Mouse (Mus musculus): ENCODE measurements around the gene Rps26. TPM values are rescaled to one million over a fixed set of nuclear protein-coding genes. Genes with fewer than 3 reads are reported as not detected.
A peak's percentile ranks its signal among the peaks of the same experiment; 100 is the strongest.

Gene Rps26
- polyA plus RNA-seq, 1 experiment from 2014 or later: 949 TPM

- H3K27ac ChIP-seq: no peak overlapping the region
- H3K4me3 ChIP-seq: no peak overlapping the region
- peaks cover 28% of the 10 kb centered on the region for H3K27me3 ChIP-seq
- peaks cover 7% of the 10 kb centered on the region; the same call in 1 of the 2 replicates for H3K4me1 ChIP-seq
- H3K9ac ChIP-seq: no peak overlapping the region
- H3K9me3 ChIP-seq: no peaks in the 10 kb centered on the region
- H3K36me3 ChIP-seq: no peaks in the 10 kb centered on the region
- no peak overlapping the region for H3K4me2 ChIP-seq
- ATAC-seq (ENCODE audit: insufficient number of reproducible peaks, insufficient read depth, low FRiP score, low TSS enrichment, low read depth): no peak
- 86% methylated on average over 5 of the region's 5 CpGs for WGBS
Observed at GRCm38 (mm10) chr10:128592797-128593196, 33.8 kb downstream of the Rps26 start.

GRCm38 (mm10) chr10:128591436-128591835, 35.1 kb downstream of the Rps26 start:
- 87% methylated on average over 6 of the region's 6 CpGs for WGBS
- no peak for ATAC-seq (ENCODE audit: insufficient number of reproducible peaks, insufficient read depth, low FRiP score, low TSS enrichment, low read depth)
- peaks cover 15% of the 10 kb centered on the region for H3K4me1 ChIP-seq
- H3K27me3 ChIP-seq: peaks cover 41% of the 10 kb centered on the region
- no peaks in the 10 kb centered on the region for H3K36me3 ChIP-seq
- no peak overlapping the region for H3K4me3 ChIP-seq
- H3K4me2 ChIP-seq: no peak overlapping the region
- H3K27ac ChIP-seq: no peak overlapping the region
- H3K9me3 ChIP-seq: no peaks in the 10 kb centered on the region
- H3K9ac ChIP-seq: no peak overlapping the region

- H3K9ac ChIP-seq: peak overlapping the region; percentile 71
- ATAC-seq (ENCODE audit: insufficient number of reproducible peaks, insufficient read depth, low FRiP score, low TSS enrichment, low read depth): peak; percentile 21; the same call in 1 of the 2 replicates
- H3K9me3 ChIP-seq: no peaks in the 10 kb centered on the region
- peaks cover 45% of the 10 kb centered on the region for H3K27me3 ChIP-seq
- H3K27ac ChIP-seq: peak overlapping the region; percentile 91
- peak overlapping the region; percentile 64 for H3K4me3 ChIP-seq
- no peaks in the 10 kb centered on the region for H3K36me3 ChIP-seq
- 0% methylated on average over 43 of the region's 43 CpGs for WGBS
- peak overlapping the region; percentile 99 for H3K4me2 ChIP-seq
- H3K4me1 ChIP-seq: peaks cover 16% of the 10 kb centered on the region
Observed at GRCm38 (mm10) chr10:128590193-128590690, 36.3 kb downstream of the Rps26 start.

DNA sequence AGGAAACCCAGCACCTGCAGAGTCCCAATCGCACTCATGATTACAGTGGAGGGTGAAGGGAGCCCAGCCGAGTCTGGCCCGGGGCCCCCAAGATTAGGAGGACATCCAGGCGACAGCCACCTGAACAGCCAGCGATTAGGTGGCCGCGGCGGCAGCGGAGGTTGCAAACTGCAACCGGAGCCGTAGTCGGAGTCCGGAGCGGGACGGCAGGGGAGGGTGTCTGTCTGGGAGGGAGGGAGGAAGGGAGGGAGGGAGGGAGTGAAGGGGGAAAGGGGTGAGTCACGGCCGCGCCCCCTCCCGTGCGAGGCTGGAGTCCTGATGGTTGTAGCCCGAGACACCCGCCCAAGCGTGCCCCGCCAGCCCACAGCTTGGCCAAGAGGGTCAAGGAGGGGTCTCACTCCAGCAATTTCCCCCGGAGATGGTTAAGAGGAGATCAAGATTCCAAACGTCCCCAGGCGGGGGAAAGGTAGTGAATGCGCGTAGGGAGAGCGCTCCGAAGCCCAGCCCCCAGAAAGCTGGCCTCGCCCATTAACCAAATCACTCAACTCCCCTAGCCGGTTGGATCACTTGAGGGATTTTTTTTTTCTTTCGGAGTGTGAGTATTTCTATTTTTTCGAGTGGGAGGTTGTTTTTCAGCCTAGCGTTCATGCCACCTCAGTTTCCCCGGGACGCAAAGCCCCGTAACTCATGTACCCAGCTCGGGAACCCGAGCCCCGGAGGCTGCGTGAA, 36.9 kb downstream of the Rps26 start, which contains the start of gene Erbb3:
Gene Erbb3, minus strand, starts transcription at position 189 of the 729 bp plus-strand sequence.
- H3K4me1 ChIP-seq: peaks cover 16% of the 10 kb centered on the region
- peak; percentile 27 for ATAC-seq (ENCODE audit: insufficient number of reproducible peaks, insufficient read depth, low FRiP score, low TSS enrichment, low read depth)
- under 1% methylated on average over 43 of the region's 43 CpGs for WGBS
- H3K4me3 ChIP-seq: peak within 1 kb of the TSS; percentile 64
- H3K9ac ChIP-seq: peak within 1 kb of the TSS; percentile 71
- H3K36me3 ChIP-seq: no peaks in the 10 kb centered on the region
- no peaks in the 10 kb centered on the region for H3K9me3 ChIP-seq
- peak within 1 kb of the TSS; percentile 99 for H3K4me2 ChIP-seq
- H3K27ac ChIP-seq: peak within 1 kb of the TSS; percentile 91
- peaks cover 45% of the 10 kb centered on the region for H3K27me3 ChIP-seq

- Histone ChIP-seq H3K27ac (peak overlapping the region; percentile 91), H3K9me3 (no peaks in the 10 kb centered on the region), H3K9ac (peak overlapping the region; percentile 71), H3K27me3 (peaks cover 47% of the 10 kb centered on the region), H3K36me3 (no peaks in the 10 kb centered on the region), H3K4me3 (peak overlapping the region; percentile 64), H3K4me1 (peaks cover 20% of the 10 kb centered on the region), H3K4me2 (peak overlapping the region; percentile 99)
- peak; percentile 18; the same call in 1 of the 2 replicates for ATAC-seq (ENCODE audit: insufficient number of reproducible peaks, insufficient read depth, low FRiP score, low TSS enrichment, low read depth)
- 2% methylated on average over 23 of the region's 23 CpGs for WGBS
Observed at GRCm38 (mm10) chr10:128588775-128589463, 37.6 kb downstream of the Rps26 start.

DNA sequence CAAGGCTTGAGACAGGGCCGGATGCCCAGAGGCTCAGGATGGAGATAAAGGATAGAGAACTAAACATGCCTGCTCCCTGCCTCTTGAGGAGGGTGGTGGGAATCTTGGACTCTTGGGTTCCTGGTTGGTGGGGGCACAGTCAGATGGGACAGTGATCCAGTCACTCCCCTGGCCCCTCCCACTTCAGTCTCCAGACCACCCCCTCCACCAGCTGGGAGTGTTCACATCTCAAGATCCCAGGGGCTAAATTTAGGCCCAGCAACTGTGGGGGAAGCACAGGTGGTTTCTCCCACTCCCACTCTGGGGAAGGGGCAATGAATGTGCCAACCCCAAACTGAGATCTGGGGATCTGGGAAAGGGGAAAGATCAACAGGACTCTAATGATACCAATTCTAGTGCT, 38.4 kb downstream of the Rps26 start:
- H3K27me3 ChIP-seq: peaks cover 51% of the 10 kb centered on the region

DNA sequence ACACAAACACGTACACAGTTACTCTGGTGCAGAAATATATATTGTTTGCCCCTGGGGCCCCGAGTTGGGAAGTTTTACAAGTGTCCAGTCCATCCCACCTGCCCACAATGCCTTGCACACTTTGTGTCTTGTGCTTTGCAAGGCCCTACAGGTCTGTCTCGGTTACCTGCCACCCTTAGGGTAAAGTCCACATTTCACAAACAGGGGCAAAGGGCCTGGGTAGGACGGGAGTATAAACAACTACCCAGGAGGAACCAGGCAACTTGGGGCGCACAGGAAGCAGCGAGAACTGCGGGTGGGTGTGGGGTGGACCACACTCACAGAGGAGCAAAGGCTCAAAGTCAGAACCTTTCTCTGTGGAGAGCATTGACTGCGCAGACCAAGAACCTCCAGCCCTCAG, 38.9 kb downstream of the Rps26 start:
- WGBS: 24% methylated on average over 8 of the region's 8 CpGs
- Histone ChIP-seq H3K9ac (no peak overlapping the region), H3K4me3 (peak overlapping the region; percentile 64)

More for the DNA sequence above, 38.4 kb downstream of the Rps26 start:
- H3K27ac ChIP-seq: no peak overlapping the region
- no peaks in the 10 kb centered on the region for H3K9me3 ChIP-seq
- H3K4me1 ChIP-seq: peaks cover 25% of the 10 kb centered on the region
- no peaks in the 10 kb centered on the region for H3K36me3 ChIP-seq
- 26% methylated on average over 1 of the region's 1 CpGs for WGBS
- no peak overlapping the region for H3K9ac ChIP-seq
- H3K4me3 ChIP-seq: peak overlapping the region; percentile 64
- H3K4me2 ChIP-seq: peak overlapping the region; percentile 99
- no peak for ATAC-seq (ENCODE audit: insufficient number of reproducible peaks, insufficient read depth, low FRiP score, low TSS enrichment, low read depth)

GRCm38 (mm10) chr10:128587120-128587519, 39.4 kb downstream of the Rps26 start:
- Histone ChIP-seq H3K9ac (0 out of 2 replicates have a peak overlapping the region, but pooled peaks have one; percentile 46), H3K27ac (peak overlapping the region; percentile 75), H3K36me3 (no peaks in the 10 kb centered on the region), H3K27me3 (peaks cover 51% of the 10 kb centered on the region), H3K9me3 (no peaks in the 10 kb centered on the region), H3K4me3 (peak overlapping the region; percentile 64; the same call in 1 of the 2 replicates), H3K4me1 (peaks cover 25% of the 10 kb centered on the region), H3K4me2 (peak overlapping the region; percentile 99)
- no peak for ATAC-seq (ENCODE audit: insufficient number of reproducible peaks, insufficient read depth, low FRiP score, low TSS enrichment, low read depth)
- WGBS: 30% methylated on average over 4 of the region's 4 CpGs

More for the DNA sequence above, 38.9 kb downstream of the Rps26 start:
- Histone ChIP-seq H3K9me3 (no peaks in the 10 kb centered on the region), H3K4me2 (peak overlapping the region; percentile 99), H3K36me3 (no peaks in the 10 kb centered on the region), H3K4me1 (peaks cover 25% of the 10 kb centered on the region), H3K27me3 (peaks cover 51% of the 10 kb centered on the region), H3K27ac (peak overlapping the region; percentile 75)
- ATAC-seq (ENCODE audit: insufficient number of reproducible peaks, insufficient read depth, low FRiP score, low TSS enrichment, low read depth): no peak

DNA sequence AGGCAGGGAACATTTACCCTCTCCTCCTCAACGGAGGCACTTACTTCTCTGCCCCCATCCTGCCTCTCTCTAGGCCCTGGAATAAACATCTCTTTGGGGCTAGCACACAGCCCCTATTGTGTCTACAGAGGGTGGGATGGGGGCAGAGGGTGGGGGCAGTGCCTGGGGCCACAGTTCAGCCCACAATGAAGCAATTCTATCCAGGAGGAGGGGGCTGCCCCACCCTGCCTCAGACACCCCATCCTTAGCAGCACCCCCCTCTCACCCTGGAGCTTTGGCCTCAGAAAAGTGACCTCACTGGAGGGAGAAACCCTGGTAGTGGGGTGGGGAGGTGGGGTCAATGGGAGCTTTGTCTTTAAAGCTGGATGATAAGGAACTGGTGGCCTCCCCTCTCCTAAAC, 40.0 kb downstream of the Rps26 start:
- no peak for ATAC-seq (ENCODE audit: insufficient number of reproducible peaks, insufficient read depth, low FRiP score, low TSS enrichment, low read depth)
- H3K4me1 ChIP-seq: peaks cover 25% of the 10 kb centered on the region
- peak overlapping the region; percentile 46; the same call in 1 of the 2 replicates for H3K9ac ChIP-seq

GRCm38 (mm10) chr10:128584386-128584785, 42.2 kb downstream of the Rps26 start:
- peaks cover 24% of the 10 kb centered on the region for H3K4me1 ChIP-seq
- peaks cover 40% of the 10 kb centered on the region for H3K27me3 ChIP-seq
- no peak overlapping the region for H3K4me3 ChIP-seq
- H3K27ac ChIP-seq: 0 out of 2 replicates have a peak overlapping the region, but pooled peaks have one; percentile 48
- H3K9ac ChIP-seq: no peak overlapping the region
- ATAC-seq (ENCODE audit: insufficient number of reproducible peaks, insufficient read depth, low FRiP score, low TSS enrichment, low read depth): 0 out of 2 replicates have a peak, but pooled peaks have one; percentile 29
- H3K9me3 ChIP-seq: no peaks in the 10 kb centered on the region
- H3K36me3 ChIP-seq: 0 out of 2 replicates have a peak, but pooled peaks cover 5% of the 10 kb centered on the region
- 16% methylated on average over 4 of the region's 4 CpGs for WGBS
- peak overlapping the region; percentile 32 for H3K4me2 ChIP-seq

More for the DNA sequence above, 40.0 kb downstream of the Rps26 start:
- 5% methylated on average over 1 of the region's 1 CpGs for WGBS
- H3K36me3 ChIP-seq: 0 out of 2 replicates have a peak, but pooled peaks cover 2% of the 10 kb centered on the region
- H3K9me3 ChIP-seq: no peaks in the 10 kb centered on the region
- no peak overlapping the region for H3K4me3 ChIP-seq
- peak overlapping the region; percentile 75 for H3K27ac ChIP-seq
- peak overlapping the region; percentile 99 for H3K4me2 ChIP-seq
- H3K27me3 ChIP-seq: peaks cover 51% of the 10 kb centered on the region

DNA sequence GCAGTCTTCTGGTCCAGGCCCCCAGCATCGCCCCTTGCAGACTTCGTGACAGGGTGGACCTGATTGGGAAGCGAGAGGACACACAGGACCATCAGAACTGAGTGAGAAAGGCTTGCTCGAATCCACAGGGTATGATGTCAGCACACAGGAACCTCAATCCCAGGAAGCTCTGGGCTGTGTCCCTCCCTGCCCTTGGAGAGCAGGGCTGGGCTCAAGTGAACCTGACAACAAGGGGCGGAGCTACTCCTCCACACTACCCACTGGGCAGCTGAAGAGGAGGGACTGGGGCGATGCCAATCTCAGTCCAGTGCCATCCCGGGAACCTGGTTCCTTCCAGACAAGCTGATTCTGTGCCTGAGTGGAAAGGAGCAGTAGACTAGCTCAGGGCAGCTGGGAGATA, 42.9 kb downstream of the Rps26 start:
- Histone ChIP-seq H3K27ac (peak overlapping the region; percentile 48; the same call in 1 of the 2 replicates), H3K27me3 (peaks cover 32% of the 10 kb centered on the region), H3K9me3 (no peaks in the 10 kb centered on the region), H3K9ac (peak overlapping the region; percentile 21; the same call in 1 of the 2 replicates), H3K36me3 (0 out of 2 replicates have a peak, but pooled peaks cover 5% of the 10 kb centered on the region), H3K4me1 (peaks cover 18% of the 10 kb centered on the region), H3K4me2 (peak overlapping the region; percentile 32; the same call in 1 of the 2 replicates), H3K4me3 (no peak overlapping the region)
- no peak for ATAC-seq (ENCODE audit: insufficient number of reproducible peaks, insufficient read depth, low FRiP score, low TSS enrichment, low read depth)
- 47% methylated on average over 7 of the region's 7 CpGs for WGBS
